Comparison of ENCODE assay signal across 14 mouse cellular contexts in the genomic region with DNA sequence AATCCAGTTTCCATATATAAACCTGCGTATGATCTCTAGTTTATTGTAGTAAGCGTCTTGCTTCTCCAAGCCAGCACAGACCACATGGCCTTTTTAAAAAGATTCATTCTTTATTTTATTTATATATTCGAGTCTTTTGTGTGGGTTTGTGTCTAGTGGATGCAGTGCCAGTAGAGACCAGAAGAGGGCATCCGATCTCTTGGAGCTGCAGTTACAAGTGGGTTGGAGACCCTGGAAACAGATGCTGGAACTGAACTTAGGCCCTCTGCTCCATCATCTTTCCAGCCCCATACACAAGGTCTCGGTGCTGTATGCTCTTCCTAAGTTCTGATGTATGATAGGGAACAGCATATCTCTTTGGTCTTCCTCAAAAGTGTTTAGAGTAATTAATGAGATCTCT. TPM values are rescaled to one million over a fixed set of nuclear protein-coding genes. Genes with fewer than 3 reads are reported as not detected.
DNase-seq lines count a peak whose midpoint lies in the region; ATAC-seq and TF ChIP-seq lines count a peak whose summit lies in the region.
"Had no signal": no experiment of that assay in that cellular context is flagged by ENCODE, and none has a peak within 500 bp of the region (broad histone marks: within the 10 kb centered on the region; RNA-seq: fewer than 3 reads in every experiment).

No protein-coding gene starts in this region.

- no peak overlapping the region for H3K27ac ChIP-seq in intestine, postnatal 0 days (ENCODE audit: low read depth, low read length)
- H3K27ac ChIP-seq in intestine, embryonic 15.5 days, result no peak overlapping the region
- no peak overlapping the region for H3K27ac ChIP-seq in thymus, adult 2 months (ENCODE audit: control insufficient read depth, insufficient read depth, low read length)
- H3K27ac ChIP-seq: kidney, embryonic 15.5 days had no signal

- peak; percentile 25 for DNase-seq in CD4-positive, CD25-positive, alpha-beta regulatory T cell, adult 2 months (ENCODE audit: low read depth, low spot score)
- peak; percentile 4 for DNase-seq in thymus, adult 2 months
- DNase-seq in thymus, postnatal 0 days (ENCODE audit: low spot score), result no peak
- DNase-seq in frontal cortex, postnatal 10 days (ENCODE audit: low spot score in 2 of 2), result no peak
- DNase-seq: adrenal gland, postnatal 25 days; cerebellum, adult 11 months; left cerebral cortex, postnatal 4 days had no signal

- H3K4me2 ChIP-seq in intestine, postnatal 0 days (replicated peaks; ENCODE audit: low read depth), result no peak overlapping the region
- no peak overlapping the region for H3K4me2 ChIP-seq in intestine, embryonic 15.5 days (replicated peaks)
- H3K4me2 ChIP-seq: kidney, embryonic 15.5 days had no signal

- no peak overlapping the region for H3K4me3 ChIP-seq in intestine, postnatal 0 days (ENCODE audit: low read depth, low read length)
- no peak overlapping the region for H3K4me3 ChIP-seq in intestine, embryonic 15.5 days (replicated peaks)
- H3K4me3 ChIP-seq in thymus, adult 2 months (ENCODE audit: control insufficient read depth, insufficient read depth, low read length), result no peak overlapping the region
- H3K4me3 ChIP-seq: kidney, embryonic 15.5 days; megakaryocyte, embryonic 14.5 days had no signal

- H3K4me1 ChIP-seq in intestine, postnatal 0 days (replicated peaks; ENCODE audit: control insufficient read depth, insufficient read depth, low read length), result no peaks in the 10 kb centered on the region
- H3K4me1 ChIP-seq in intestine, embryonic 15.5 days (replicated peaks), result no peaks in the 10 kb centered on the region
- no peaks in the 10 kb centered on the region for H3K4me1 ChIP-seq in thymus, adult 2 months (replicated peaks; ENCODE audit: control insufficient read depth, insufficient read depth, low read length)
- H3K4me1 ChIP-seq: kidney, embryonic 15.5 days; megakaryocyte, embryonic 14.5 days had no signal

- no peak overlapping the region for H3K9ac ChIP-seq in intestine, postnatal 0 days (ENCODE audit: low read depth, low read length)
- H3K9ac ChIP-seq in intestine, embryonic 15.5 days, result no peak overlapping the region
- H3K9ac ChIP-seq: kidney, embryonic 15.5 days had no signal

- ATAC-seq in CD4-positive, CD25-positive, alpha-beta regulatory T cell, adult 4 months, result no peak
- ATAC-seq in intestine, postnatal 0 days, result no peak
- no peak for ATAC-seq in intestine, embryonic 15.5 days
- ATAC-seq in megakaryocyte-erythroid progenitor cell, adult 5-6 weeks (replicated peaks; ENCODE audit: low FRiP score, low TSS enrichment, poor library complexity, severe bottlenecking), result 0 out of 2 replicates have a peak, but pooled peaks have one; percentile 30

- TF ChIP-seq CTCF in intestine, postnatal 0 days (IDR thresholded peaks at IDR 0.05; ENCODE audit: low read depth), result peak; percentile 32
- TF ChIP-seq CTCF in thymus, adult 2 months (IDR thresholded peaks at IDR 0.05; ENCODE audit: borderline replicate concordance, control insufficient read depth, extremely low read depth, insufficient read depth, low read length, poor library complexity), result no peak

- WGBS in intestine, postnatal 0 days, result 65% methylated on average over 5 of the region's 5 CpGs
- WGBS in intestine, embryonic 15.5 days, result 63% methylated on average over 5 of the region's 5 CpGs
- 67% methylated on average over 5 of the region's 5 CpGs for WGBS in thymus, adult 2 months

- no peaks in the 10 kb centered on the region for H3K9me3 ChIP-seq in intestine, postnatal 0 days (ENCODE audit: control insufficient read depth)
- no peaks in the 10 kb centered on the region for H3K9me3 ChIP-seq in intestine, embryonic 15.5 days
- H3K9me3 ChIP-seq: kidney, embryonic 15.5 days had no signal

- no peak for TF ChIP-seq POLR2A in thymus, adult 2 months (IDR thresholded peaks at IDR 0.05; ENCODE audit: control insufficient read depth, extremely low read depth, insufficient read depth, low read length, poor library complexity)

- no peaks in the 10 kb centered on the region for H3K36me3 ChIP-seq in intestine, postnatal 0 days (ENCODE audit: control insufficient read depth, insufficient read depth)
- H3K36me3 ChIP-seq in intestine, embryonic 15.5 days, result no peaks in the 10 kb centered on the region
- H3K36me3 ChIP-seq in thymus, adult 2 months (ENCODE audit: control insufficient read depth, insufficient read depth, low read length), result no peaks in the 10 kb centered on the region
- H3K36me3 ChIP-seq: kidney, embryonic 15.5 days had no signal

- no peaks in the 10 kb centered on the region for H3K27me3 ChIP-seq in intestine, postnatal 0 days (replicated peaks; ENCODE audit: control insufficient read depth, insufficient read depth, low read length)
- H3K27me3 ChIP-seq in intestine, embryonic 15.5 days (replicated peaks), result no peaks in the 10 kb centered on the region
- no peaks in the 10 kb centered on the region for H3K27me3 ChIP-seq in thymus, adult 2 months (ENCODE audit: control insufficient read depth, insufficient read depth, low read length)
- H3K27me3 ChIP-seq: kidney, embryonic 15.5 days had no signal

RNA-seq across cellular contexts. Expression of gene Dlgap3, which starts 13.2 kb away (rescaled TPM):
- not detected for polyA plus RNA-seq in CD4-positive, CD25-positive, alpha-beta regulatory T cell, adult 4 months (2017; shearing (Covaris generic))
- polyA plus RNA-seq in intestine, postnatal 0 days (2015; fragmentation: Nextera tagmentation; extraction: Ambion mirVana), result 0.46 and 0.59 TPM in 2 replicates
- 1.1 and 1.2 TPM in 2 replicates for polyA plus RNA-seq in intestine, embryonic 15.5 days (2015; fragmentation: Nextera tagmentation; extraction: Ambion mirVana)
- polyA plus RNA-seq in thymus, adult 2 months (2012; rRNA removed), result 2.6 and 3.6 TPM in 2 replicates
- polyA plus RNA-seq in thymus, postnatal 0 days (2015; fragmentation: Nextera tagmentation; extraction: Ambion mirVana), result 0.55 and 0.80 TPM in 2 replicates
- total RNA-seq in megakaryocyte-erythroid progenitor cell, adult 5-6 weeks (2014; fragmentation: Nextera tagmentation), result not detected in 2 replicates
- total RNA-seq in megakaryocyte-erythroid progenitor cell, adult 5-6 weeks (2017), result not detected in 2 replicates
- total RNA-seq: hematopoietic stem cell, adult 5-6 weeks had no signal

RNA-seq across cellular contexts. Expression of gene Tmem35b, which starts 32.3 kb away (rescaled TPM):
- 10 to 100 TPM; 26.8 to 29.8 TPM for polyA plus RNA-seq in CD4-positive, CD25-positive, alpha-beta regulatory T cell, adult 4 months (2017; shearing (Covaris generic))
- polyA plus RNA-seq in intestine, postnatal 0 days (2015; fragmentation: Nextera tagmentation; extraction: Ambion mirVana), result 19.5 and 20.9 TPM in 2 replicates
- 23.2 and 25.7 TPM in 2 replicates for polyA plus RNA-seq in intestine, embryonic 15.5 days (2015; fragmentation: Nextera tagmentation; extraction: Ambion mirVana)
- 11.3 and 11.9 TPM in 2 replicates for polyA plus RNA-seq in thymus, adult 2 months (2012; rRNA removed)
- polyA plus RNA-seq in thymus, postnatal 0 days (2015; fragmentation: Nextera tagmentation; extraction: Ambion mirVana), result 18.4 and 22.2 TPM in 2 replicates
- total RNA-seq in megakaryocyte-erythroid progenitor cell, adult 5-6 weeks (2014; fragmentation: Nextera tagmentation), result 5.3 and 8.9 TPM in 2 replicates
- 6.2 and 7.9 TPM in 2 replicates for total RNA-seq in megakaryocyte-erythroid progenitor cell, adult 5-6 weeks (2017)

Comparison
In these comparisons a context has a peak if more than half of its experiments do, and no peak if none do; other contexts are left out.
1. DNase-seq: peak in CD4-positive, CD25-positive, alpha-beta regulatory T cell, adult 2 months (single experiment) and thymus, adult 2 months (single experiment); none in thymus, postnatal 0 days (single experiment) and frontal cortex, postnatal 10 days (0 of 2).